ENCODE assay signal across 15 mouse cellular contexts in the genomic region with DNA sequence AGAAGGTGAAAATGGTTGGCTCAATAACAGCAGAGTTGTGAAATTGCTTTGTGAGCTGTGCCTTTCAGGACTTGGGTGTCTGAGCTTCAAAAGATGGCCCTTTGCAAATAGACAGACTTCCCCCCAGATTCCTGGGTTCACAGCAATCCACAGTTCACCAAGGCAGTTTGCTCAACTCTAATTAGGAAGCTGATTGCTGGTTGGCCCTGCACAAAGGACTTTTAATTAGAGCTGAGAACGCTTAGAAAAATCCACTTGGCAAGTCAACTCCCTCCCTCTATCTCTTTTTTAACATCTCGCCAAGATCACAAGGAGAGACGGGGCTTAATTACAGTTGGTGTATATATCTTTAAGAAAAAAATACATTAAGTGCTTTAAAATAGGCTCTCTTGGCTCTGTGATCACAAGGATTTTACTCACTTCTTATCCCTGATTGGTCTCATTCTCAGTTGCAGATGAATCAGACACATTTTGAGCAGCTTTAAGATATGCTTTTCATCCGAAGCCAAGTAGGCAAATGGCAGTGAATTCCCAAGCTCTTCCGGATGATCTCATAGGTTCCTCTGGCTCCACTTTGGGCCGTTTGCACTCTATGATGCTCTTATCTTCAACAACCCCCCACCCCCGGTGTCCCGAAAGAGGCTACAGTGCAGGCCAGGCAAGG. TPM values are rescaled to one million over a fixed set of nuclear protein-coding genes. Genes with fewer than 3 reads are reported as not detected.
DNase-seq lines count a peak whose midpoint lies in the region; ATAC-seq and TF ChIP-seq lines count a peak whose summit lies in the region.
"Had no signal": no experiment of that assay in that cellular context is flagged by ENCODE, and none has a peak within 500 bp of the region (broad histone marks: within the 10 kb centered on the region; RNA-seq: fewer than 3 reads in every experiment).

No protein-coding gene starts in this region.

- H3K27me3 ChIP-seq in liver, adult 2 months (ENCODE audit: control insufficient read depth, insufficient read depth, low read length): no peaks in the 10 kb centered on the region
- no peaks in the 10 kb centered on the region for H3K27me3 ChIP-seq in liver, postnatal 0 days (ENCODE audit: insufficient read depth, low read length)
- H3K27me3 ChIP-seq in forebrain, embryonic 16.5 days (replicated peaks; ENCODE audit: control insufficient read depth, insufficient read depth, low read length): no peaks in the 10 kb centered on the region
- H3K27me3 ChIP-seq: kidney, embryonic 15.5 days; midbrain, embryonic 15.5 days had no signal

- TF ChIP-seq CTCF in liver, adult 2 months (IDR thresholded peaks at IDR 0.05; ENCODE audit: low read depth, low read length): no peak
- no peak for TF ChIP-seq CTCF in liver, postnatal 0 days (IDR thresholded peaks at IDR 0.05; ENCODE audit: low read depth)
- no peak for TF ChIP-seq CTCF in brain, embryonic 14.5 days (IDR thresholded peaks at IDR 0.05; ENCODE audit: borderline replicate concordance, extremely low read depth, insufficient read depth, insufficient read length)

- no peak overlapping the region for H3K4me3 ChIP-seq in liver, adult 2 months (ENCODE audit: insufficient read depth, low read depth, low read length)
- H3K4me3 ChIP-seq in liver, postnatal 0 days (ENCODE audit: low read depth, low read length): no peak overlapping the region
- H3K4me3 ChIP-seq in forebrain, embryonic 16.5 days (replicated peaks; ENCODE audit: low read length): no peak overlapping the region
- H3K4me3 ChIP-seq: hindbrain, embryonic 10.5 days; kidney, embryonic 15.5 days; midbrain, embryonic 15.5 days had no signal

- H3K9ac ChIP-seq in liver, adult 2 months (ENCODE audit: low read depth, low read length): no peak overlapping the region
- H3K9ac ChIP-seq in liver, postnatal 0 days (replicated peaks): no peak overlapping the region
- no peak overlapping the region for H3K9ac ChIP-seq in forebrain, embryonic 16.5 days (replicated peaks; ENCODE audit: low read depth, low read length)
- H3K9ac ChIP-seq: kidney, embryonic 15.5 days; midbrain, embryonic 15.5 days had no signal

- no peaks in the 10 kb centered on the region for H3K4me1 ChIP-seq in liver, adult 2 months (ENCODE audit: control insufficient read depth, insufficient read depth, low read length)
- no peaks in the 10 kb centered on the region for H3K4me1 ChIP-seq in liver, postnatal 0 days (ENCODE audit: insufficient read depth)
- H3K4me1 ChIP-seq in forebrain, embryonic 16.5 days (replicated peaks; ENCODE audit: control insufficient read depth, insufficient read depth, low read length): peaks cover 27% of the 10 kb centered on the region
- H3K4me1 ChIP-seq: kidney, embryonic 15.5 days had no signal

- H3K4me2 ChIP-seq in liver, postnatal 0 days (ENCODE audit: low read depth, low read length): no peak overlapping the region
- H3K4me2 ChIP-seq in forebrain, embryonic 16.5 days (ENCODE audit: low read length): peak overlapping the region; percentile 11; the same call in 1 of the 2 replicates
- H3K4me2 ChIP-seq: kidney, embryonic 15.5 days; midbrain, embryonic 15.5 days had no signal

- H3K79me2 ChIP-seq in liver, adult 2 months (ENCODE audit: control insufficient read depth, insufficient read depth, low read length): no peaks in the 10 kb centered on the region

- 78% methylated on average over 8 of the region's 8 CpGs for WGBS in liver, adult 2 months
- 60% methylated on average over 8 of the region's 8 CpGs for WGBS in liver, postnatal 0 days (ENCODE audit: insufficient replicate concordance)
- 14% methylated on average over 8 of the region's 8 CpGs for WGBS in forebrain, embryonic 16.5 days

- no peak for TF ChIP-seq POLR2A in liver, adult 2 months (IDR thresholded peaks at IDR 0.05; ENCODE audit: extremely low read depth, insufficient read depth, low read length)
- TF ChIP-seq POLR2A in brain, embryonic 14.5 days (IDR thresholded peaks at IDR 0.05; ENCODE audit: borderline replicate concordance, extremely low read depth, insufficient read depth, insufficient read length, poor library complexity, severe bottlenecking): no peak

- H3K36me3 ChIP-seq in liver, adult 2 months (ENCODE audit: control insufficient read depth, insufficient read depth, low read length): no peaks in the 10 kb centered on the region
- no peaks in the 10 kb centered on the region for H3K36me3 ChIP-seq in liver, postnatal 0 days (replicated peaks; ENCODE audit: insufficient read depth, low read length)
- H3K36me3 ChIP-seq in forebrain, embryonic 16.5 days (ENCODE audit: control insufficient read depth, insufficient read depth): no peaks in the 10 kb centered on the region
- H3K36me3 ChIP-seq: hindbrain, embryonic 10.5 days; kidney, embryonic 15.5 days; midbrain, embryonic 15.5 days had no signal

- DNase-seq in liver, adult 2 months (ENCODE audit: extremely low read depth, low read depth, low spot score): peak; percentile 19
- no peak for DNase-seq in liver, postnatal 0 days
- DNase-seq in Muller cell, postnatal 12 days (ENCODE audit: inconsistent ontology term): peak; percentile 94
- peak; percentile 94 for DNase-seq in brain, embryonic 14.5 days (ENCODE audit: low read depth)
- DNase-seq in cerebellum, adult 18-20 months: no peak
- DNase-seq in thymus, postnatal 14 days: no peak
- DNase-seq: adrenal gland, postnatal 14 days; liver; thymus, adult 2 months had no signal

- H3K9me3 ChIP-seq in liver, postnatal 0 days (ENCODE audit: low read length): no peaks in the 10 kb centered on the region
- no peaks in the 10 kb centered on the region for H3K9me3 ChIP-seq in forebrain, embryonic 16.5 days (ENCODE audit: control insufficient read depth, low read length)
- H3K9me3 ChIP-seq: hindbrain, embryonic 10.5 days; kidney, embryonic 15.5 days; midbrain, embryonic 15.5 days had no signal

- H3K27ac ChIP-seq in liver, adult 2 months (replicated peaks; ENCODE audit: insufficient read depth, low read depth, low read length): no peak overlapping the region
- H3K27ac ChIP-seq in liver, postnatal 0 days (ENCODE audit: low read depth): no peak overlapping the region
- H3K27ac ChIP-seq in forebrain, embryonic 16.5 days (ENCODE audit: low read length): peak overlapping the region; percentile 86
- H3K27ac ChIP-seq: hindbrain, embryonic 10.5 days; kidney, embryonic 15.5 days; midbrain, embryonic 15.5 days had no signal

- ATAC-seq in liver, postnatal 0 days: no peak
- ATAC-seq in forebrain, embryonic 16.5 days: peak; percentile 85
- ATAC-seq: CD4-positive, CD25-positive, alpha-beta regulatory T cell, adult 4 months; midbrain, embryonic 15.5 days had no signal

- no peak for TF ChIP-seq EP300 in liver, postnatal 0 days (IDR thresholded peaks at IDR 0.05; ENCODE audit: low read depth)

RNA-seq across cellular contexts. Expression of a gene that starts 49.7 kb away (rescaled TPM):
- total RNA-seq in liver, adult 2 months (2014; rRNA removed): 5.9 and 6.0 TPM in 2 replicates
- polyA plus RNA-seq in liver, adult 2 months (2012; rRNA removed): 2.1 and 5.3 TPM in 2 replicates
- polyA plus RNA-seq in liver, postnatal 0 days (2015; fragmentation: Nextera tagmentation; extraction: Ambion mirVana): 2.7 and 4.3 TPM in 2 replicates
- polyA plus RNA-seq in brain, embryonic 14.5 days (2012; rRNA removed): 23.6 and 31.4 TPM in 2 replicates
- 32.7 and 33.3 TPM in 2 replicates for polyA plus RNA-seq in forebrain, embryonic 16.5 days (2015; fragmentation: Nextera tagmentation; extraction: Ambion mirVana)
- total RNA-seq: MEL had no signal

Comparison
In these comparisons a context has a peak if more than half of its experiments do, and no peak if none do; other contexts are left out.
1. DNase-seq: peak in liver, adult 2 months (single experiment), Muller cell, postnatal 12 days (single experiment) and brain, embryonic 14.5 days (single experiment); none in liver, postnatal 0 days (single experiment), cerebellum, adult 18-20 months (0 of 2) and thymus, postnatal 14 days (single experiment).